Comparison of ENCODE assay signal across 15 mouse cellular contexts in genomic region chr4:46056163-46056562, GRCm38 (mm10).
"Had no signal": no experiment of that assay in that cellular context is flagged by ENCODE, and none has a peak within 500 bp of the region (broad histone marks: within the 10 kb centered on the region; RNA-seq: fewer than 3 reads in every experiment).

No protein-coding gene starts in this region.

- H3K4me3 ChIP-seq: kidney, embryonic 15.5 days; limb, embryonic 15.5 days; liver, embryonic 12.5 days; midbrain, embryonic 10.5 days; myocyte; neural tube, embryonic 15.5 days; stomach, embryonic 15.5 days had no signal

- H3K9me3 ChIP-seq: kidney, embryonic 15.5 days; limb, embryonic 15.5 days; midbrain, embryonic 10.5 days; stomach, embryonic 15.5 days had no signal

- H3K27me3 ChIP-seq: kidney, embryonic 15.5 days; liver, embryonic 12.5 days; neural tube, embryonic 15.5 days; stomach, embryonic 15.5 days had no signal

- ATAC-seq: liver, embryonic 12.5 days had no signal

- DNase-seq: kidney, postnatal 14 days; layer of hippocampus, postnatal 36 days; lung, embryonic 14.5 days; lung, postnatal 10 days; lung, postnatal 4 days; midbrain, embryonic 14.5 days; thymus, adult 2 months; thymus, postnatal 25 days had no signal

- H3K36me3 ChIP-seq: kidney, embryonic 15.5 days; limb, embryonic 15.5 days; midbrain, embryonic 10.5 days; neural tube, embryonic 15.5 days; stomach, embryonic 15.5 days had no signal

- H3K4me2 ChIP-seq: kidney, embryonic 15.5 days; limb, embryonic 15.5 days; liver, embryonic 12.5 days; lung, embryonic 14.5 days; neural tube, embryonic 15.5 days; stomach, embryonic 15.5 days had no signal

- H3K4me1 ChIP-seq: limb, embryonic 15.5 days; midbrain, embryonic 10.5 days; neural tube, embryonic 15.5 days; stomach, embryonic 15.5 days had no signal

- H3K27ac ChIP-seq: kidney, embryonic 15.5 days; limb, embryonic 15.5 days; liver, embryonic 12.5 days; midbrain, embryonic 10.5 days; neural tube, embryonic 15.5 days; stomach, embryonic 15.5 days had no signal

- H3K9ac ChIP-seq: kidney, embryonic 15.5 days; limb, embryonic 15.5 days; liver, embryonic 12.5 days; lung, embryonic 14.5 days; neural tube, embryonic 15.5 days; stomach, embryonic 15.5 days had no signal
